Mouse (Mus musculus) spleen, postnatal 14 days (tissue): ENCODE results near the gene Bnip2.

Experiments used
- DNase-seq, 2 experiments: peaks; one replicate each; pipeline ENCODE4 v3.0.0; 2021 to 2022; ENCODE audit warnings: low spot score in 2 of 2

Bnip2 gene

GRCm38 (mm10) chr9:69989303-69990121, at the start of gene Bnip2:
Gene Bnip2 (plus strand): TSS chr9:69989466.
- peak; percentile 89 to 92 for DNase-seq

- DNase-seq = no peak
Measured at GRCm38 (mm10) chr9:69940839-69941490, 48.3 kb upstream of the Bnip2 start.

- DNase-seq = no peak
Measured at GRCm38 (mm10) chr9:69941556-69941955, 47.7 kb upstream of the Bnip2 start.

GRCm38 (mm10) chr9:69948964-69949363, 40.3 kb upstream of the Bnip2 start:
- DNase-seq = peak; percentile 17 to 51

- no peak for DNase-seq
Measured at GRCm38 (mm10) chr9:69949641-69950040, 39.6 kb upstream of the Bnip2 start.

- no peak for DNase-seq
Measured at GRCm38 (mm10) chr9:69961007-69961406, 28.3 kb upstream of the Bnip2 start.

GRCm38 (mm10) chr9:69964370-69964769, 24.9 kb upstream of the Bnip2 start:
- no peak for DNase-seq

- no peak for DNase-seq
Measured at GRCm38 (mm10) chr9:69985526-69985925, 3.7 kb upstream of the Bnip2 start.

GRCm38 (mm10) chr9:69986063-69986462, 3.2 kb upstream of the Bnip2 start:
- no peak for DNase-seq

- DNase-seq = no peak
Measured at GRCm38 (mm10) chr9:69986571-69986970, 2.7 kb upstream of the Bnip2 start.

- DNase-seq = peak in 1 of 2 experiments; percentile 52
Measured at GRCm38 (mm10) chr9:69987579-69987978, 1.7 kb upstream of the Bnip2 start.

GRCm38 (mm10) chr9:69988706-69989302, 462 bp upstream of the Bnip2 start:
- no peak for DNase-seq

- no peak for DNase-seq
Measured at GRCm38 (mm10) chr9:69990346-69990745, 1.1 kb downstream of the Bnip2 start.

- no peak for DNase-seq
Measured at GRCm38 (mm10) chr9:69992841-69993277, 3.6 kb downstream of the Bnip2 start.

- DNase-seq = no peak
Measured at GRCm38 (mm10) chr9:69993479-69993878, 4.2 kb downstream of the Bnip2 start.

- DNase-seq = no peak
Measured at GRCm38 (mm10) chr9:69994547-69994946, 5.3 kb downstream of the Bnip2 start.

- DNase-seq = no peak
Measured at GRCm38 (mm10) chr9:69999318-69999717, 10.1 kb downstream of the Bnip2 start.

- DNase-seq = no peak
Measured at GRCm38 (mm10) chr9:70003516-70003915, 14.2 kb downstream of the Bnip2 start.

- DNase-seq = no peak
Measured at GRCm38 (mm10) chr9:70006984-70007383, 17.7 kb downstream of the Bnip2 start.

- no peak for DNase-seq
Measured at GRCm38 (mm10) chr9:70007506-70008248, 18.4 kb downstream of the Bnip2 start.

- no peak for DNase-seq
Measured at GRCm38 (mm10) chr9:70009754-70010304, 20.6 kb downstream of the Bnip2 start.
